Mouse (Mus musculus) left cerebral cortex, postnatal 4 days (tissue): Measurements from ENCODE around the gene Actrt3. TPM values are rescaled to one million over a fixed set of nuclear protein-coding genes. Genes with fewer than 3 reads are reported as not detected.

Experiments
- DNase-seq: peaks from one replicate; pipeline ENCODE4 v3.0.0-alpha.2; 2022
- intact Hi-C: fragments of 180-260 bp; cut with DNase I; formaldehyde crosslinking; loops from one replicate; pipeline ENCODE4 v1.15.1; 2025
- total RNA-seq, 2 experiments: library from RNA; stranded (reverse); gene quantifications; 2 replicates each; pipeline ENCODE4 v1.2.3; 2021

Actrt3 gene
- 1 to 10 TPM; 1.0 to 1.5 TPM for total RNA-seq

- peak; percentile 57 for DNase-seq
- intact Hi-C loops: loop anchor here (10.0 kb wide), 3 partner anchors 345 to 535 kb away; no protein-coding TSS in a partner anchor
Measured at GRCm38 (mm10) chr3:30599711-30600545, at the start of gene Actrt3. TSS of gene Actrt3 (minus strand) at chr3:30599939.

GRCm38 (mm10) chr3:30648466-30648865 lies 48.7 kb upstream of the Actrt3 start:
- no peak for DNase-seq
- intact Hi-C loops: no loop called here

- peak; percentile 42 for DNase-seq
- intact Hi-C loops: no loop called here
Measured at GRCm38 (mm10) chr3:30647440-30648090, 47.8 kb upstream of the Actrt3 start, which contains the start of gene Lrrc34. TSS of gene Lrrc34 (minus strand) at chr3:30647869.

GRCm38 (mm10) chr3:30646761-30647160 lies 47.0 kb upstream of the Actrt3 start:
- intact Hi-C loops: no loop called here
- no peak for DNase-seq

GRCm38 (mm10) chr3:30644207-30644606 lies 44.5 kb upstream of the Actrt3 start, which contains the start of gene Lrriq4:
TSS of gene Lrriq4 (plus strand) at chr3:30644507.
- peak; percentile 38 for DNase-seq
- intact Hi-C loops: no loop called here

GRCm38 (mm10) chr3:30635629-30636028 lies 35.9 kb upstream of the Actrt3 start:
- DNase-seq: no peak
- intact Hi-C loops: no loop called here

GRCm38 (mm10) chr3:30633681-30634080 lies 33.9 kb upstream of the Actrt3 start:
- intact Hi-C loops: no loop called here
- DNase-seq: no peak

- intact Hi-C loops: no loop called here
- DNase-seq: no peak
Measured at GRCm38 (mm10) chr3:30620132-30620531, 20.4 kb upstream of the Actrt3 start.

GRCm38 (mm10) chr3:30610930-30611329 lies 11.2 kb upstream of the Actrt3 start:
- intact Hi-C loops: no loop called here
- no peak for DNase-seq

- DNase-seq: no peak
- intact Hi-C loops: loop anchor here (5.0 to 10.0 kb wide), 2 partner anchors 198 to 336 kb away; no protein-coding TSS in a partner anchor
Measured at GRCm38 (mm10) chr3:30608999-30609398, 9.3 kb upstream of the Actrt3 start.

GRCm38 (mm10) chr3:30603256-30603655 lies 3.5 kb upstream of the Actrt3 start:
- DNase-seq: no peak
- intact Hi-C loops: loop anchor here (10.0 kb wide), 1 partner anchor 342 kb away; no protein-coding TSS in a partner anchor

GRCm38 (mm10) chr3:30602740-30603098 lies 3.0 kb upstream of the Actrt3 start:
- peak; percentile 70 for DNase-seq

GRCm38 (mm10) chr3:30602065-30602739 lies 2.5 kb upstream of the Actrt3 start, which contains the start of gene Mynn:
TSS of gene Mynn (plus strand) at chr3:30602065.
- DNase-seq: peak; percentile 96
- intact Hi-C loops: loop anchor here (10.0 kb wide), 1 partner anchor 343 kb away; no protein-coding TSS in a partner anchor

More at GRCm38 (mm10) chr3:30602740-30603098, 3.0 kb upstream of the Actrt3 start:
- intact Hi-C loops: loop anchor here (10.0 kb wide), 1 partner anchor 342 kb away; no protein-coding TSS in a partner anchor

- no peak for DNase-seq
- intact Hi-C loops: loop anchor here (10.0 kb wide), 1 partner anchor 343 kb away; no protein-coding TSS in a partner anchor
Measured at GRCm38 (mm10) chr3:30601610-30602064, 1.9 kb upstream of the Actrt3 start.

- intact Hi-C loops: loop anchor here (10.0 kb wide), 1 partner anchor 344 kb away; no protein-coding TSS in a partner anchor
- peak; percentile 73 for DNase-seq
Measured at GRCm38 (mm10) chr3:30601175-30601574, 1.4 kb upstream of the Actrt3 start.

- peak; percentile 15 for DNase-seq
- intact Hi-C loops: loop anchor here (10.0 kb wide), 1 partner anchor 344 kb away; no protein-coding TSS in a partner anchor
Measured at GRCm38 (mm10) chr3:30600717-30601116, 978 bp upstream of the Actrt3 start.

GRCm38 (mm10) chr3:30597271-30597670 lies 2.5 kb downstream of the Actrt3 start:
- intact Hi-C loops: loop anchor here (10.0 kb wide), 2 partner anchors 448 to 538 kb away; no protein-coding TSS in a partner anchor

GRCm38 (mm10) chr3:30595111-30595832 lies 4.5 kb downstream of the Actrt3 start:
- intact Hi-C loops: loop anchor here (10.0 kb wide), 2 partner anchors 450 to 540 kb away; no protein-coding TSS in a partner anchor
- DNase-seq: peak; percentile 37

More at GRCm38 (mm10) chr3:30597271-30597670, 2.5 kb downstream of the Actrt3 start:
- no peak for DNase-seq

GRCm38 (mm10) chr3:30593719-30594485 lies 5.8 kb downstream of the Actrt3 start:
- no peak for DNase-seq
- intact Hi-C loops: loop anchor here (10.0 kb wide), 2 partner anchors 451 to 541 kb away; no protein-coding TSS in a partner anchor
